Mouse (Mus musculus): ENCODE data around the gene Tlr7. TPM values are rescaled to one million over a fixed set of nuclear protein-coding genes. Genes with fewer than 3 reads are reported as not detected.
"Not testable (repeated sequence)": the region's sequence is repeated elsewhere in the genome, so short reads cannot be mapped to it uniquely, and the experiment has no call there.

Gene Tlr7
- 0.16 and 0.33 TPM in 2 replicates for polyA plus RNA-seq (2015; fragmentation: Nextera tagmentation; extraction: Ambion mirVana)

- WGBS = 84% methylated on average over 6 of the region's 6 CpGs
- Histone ChIP-seq H3K27ac (ENCODE audit: low read length) (no peak within 1 kb of the TSS), H3K36me3 (ENCODE audit: control insufficient read depth, insufficient read depth, low read length) (no peaks in the 10 kb centered on the region), H3K4me1 (ENCODE audit: control insufficient read depth, insufficient read depth, low read length) (no peaks in the 10 kb centered on the region), H3K27me3 (ENCODE audit: control insufficient read depth, insufficient read depth, low read depth, low read length) (peaks cover 5% of the 10 kb centered on the region; the same call in 1 of the 2 replicates), H3K9ac (ENCODE audit: low read depth, low read length) (no peak within 1 kb of the TSS), H3K4me3 (ENCODE audit: low read depth, low read length) (no peak within 1 kb of the TSS), H3K4me2 (ENCODE audit: low read length) (no peak within 1 kb of the TSS), H3K9me3 (replicated peaks; ENCODE audit: control insufficient read depth, low read length, poor library complexity, severe bottlenecking) (no peaks in the 10 kb centered on the region)
- no peak for ATAC-seq
Observed at GRCm38 (mm10) chrX:167330399-167330798, at the start of gene Tlr7. Gene Tlr7 (minus strand): TSS chrX:167330558.

GRCm38 (mm10) chrX:167380073-167380472, 49.7 kb upstream of the Tlr7 start:
- Histone ChIP-seq H3K4me1 (ENCODE audit: control insufficient read depth, insufficient read depth, low read length) (no peaks in the 10 kb centered on the region), H3K4me3 (ENCODE audit: low read depth, low read length) (no peak overlapping the region), H3K9ac (ENCODE audit: low read depth, low read length) (no peak overlapping the region), H3K27ac (ENCODE audit: low read length) (no peak overlapping the region), H3K4me2 (ENCODE audit: low read length) (no peak overlapping the region), H3K27me3 (ENCODE audit: control insufficient read depth, insufficient read depth, low read depth, low read length) (peaks cover 3% of the 10 kb centered on the region), H3K36me3 (ENCODE audit: control insufficient read depth, insufficient read depth, low read length) (no peaks in the 10 kb centered on the region), H3K9me3 (replicated peaks; ENCODE audit: control insufficient read depth, low read length, poor library complexity, severe bottlenecking) (no peaks in the 10 kb centered on the region)
- no peak for ATAC-seq
- WGBS = 52% methylated on average over 4 of the region's 4 CpGs

DNA sequence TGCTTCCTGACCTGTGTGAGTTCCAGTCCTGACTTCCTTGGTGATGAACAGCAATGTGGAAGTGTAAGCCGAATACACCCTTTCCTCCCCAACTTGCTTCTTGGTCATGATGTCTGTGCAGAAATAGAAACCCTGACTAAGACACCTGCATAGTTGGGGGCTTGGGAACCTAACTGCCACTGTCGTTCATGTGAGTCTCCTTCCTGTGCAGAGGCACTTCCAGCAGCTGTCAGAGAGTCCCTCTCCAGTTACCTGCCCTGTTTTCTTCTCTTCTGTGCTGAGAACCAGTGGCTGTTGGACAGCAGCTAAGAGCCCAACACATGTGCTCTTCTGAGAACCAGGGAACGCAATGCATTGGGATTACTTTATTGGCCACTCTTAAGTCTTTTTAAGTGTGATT, 30.9 kb upstream of the Tlr7 start:
- H3K4me1 ChIP-seq (ENCODE audit: control insufficient read depth, insufficient read depth, low read length); H3K36me3 ChIP-seq (ENCODE audit: control insufficient read depth, insufficient read depth, low read length); H3K4me2 ChIP-seq (ENCODE audit: low read length); H3K27me3 ChIP-seq (ENCODE audit: control insufficient read depth, insufficient read depth, low read depth, low read length); H3K9ac ChIP-seq (ENCODE audit: low read depth, low read length); H3K4me3 ChIP-seq (ENCODE audit: low read depth, low read length); ATAC-seq; H3K9me3 ChIP-seq (replicated peaks; ENCODE audit: control insufficient read depth, low read length, poor library complexity, severe bottlenecking); H3K27ac ChIP-seq (ENCODE audit: low read length): not testable (repeated sequence)
- WGBS = 91% methylated on average over 3 of the region's 3 CpGs

DNA sequence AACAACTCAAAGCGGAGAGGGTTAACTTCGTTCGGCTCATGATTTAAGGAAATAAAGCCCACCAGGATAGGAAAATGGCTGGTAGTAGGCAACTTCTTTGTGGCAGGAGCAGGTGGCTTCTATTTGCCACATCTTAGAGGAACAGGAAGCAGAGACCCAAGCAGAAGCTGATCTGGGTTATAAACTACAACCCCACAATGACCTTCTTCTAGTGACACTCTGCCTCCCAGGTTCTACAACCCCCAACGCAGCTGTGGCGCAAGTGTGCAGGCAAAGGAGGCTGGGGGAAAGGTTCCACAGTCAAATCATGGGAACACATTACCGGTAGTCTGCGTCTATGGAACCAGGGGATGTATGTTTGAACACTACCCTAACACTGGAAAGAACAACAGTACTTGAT, 29.3 kb upstream of the Tlr7 start:
- H3K4me2 ChIP-seq (ENCODE audit: low read length) = no peak overlapping the region
- H3K9ac ChIP-seq (ENCODE audit: low read depth, low read length) = no peak overlapping the region
- WGBS = 92% methylated on average over 7 of the region's 7 CpGs
- no peak overlapping the region for H3K4me3 ChIP-seq (ENCODE audit: low read depth, low read length)
- H3K27me3 ChIP-seq (ENCODE audit: control insufficient read depth, insufficient read depth, low read depth, low read length) = no peaks in the 10 kb centered on the region
- no peak for ATAC-seq
- H3K9me3 ChIP-seq (replicated peaks; ENCODE audit: control insufficient read depth, low read length, poor library complexity, severe bottlenecking) = no peaks in the 10 kb centered on the region
- no peak overlapping the region for H3K27ac ChIP-seq (ENCODE audit: low read length)
- no peaks in the 10 kb centered on the region for H3K4me1 ChIP-seq (ENCODE audit: control insufficient read depth, insufficient read depth, low read length)
- H3K36me3 ChIP-seq (ENCODE audit: control insufficient read depth, insufficient read depth, low read length) = no peaks in the 10 kb centered on the region; the same call in 1 of the 2 replicates

GRCm38 (mm10) chrX:167357415-167357814, 27.1 kb upstream of the Tlr7 start:
- Histone ChIP-seq H3K36me3 (ENCODE audit: control insufficient read depth, insufficient read depth, low read length) (no peaks in the 10 kb centered on the region; the same call in 1 of the 2 replicates), H3K27me3 (ENCODE audit: control insufficient read depth, insufficient read depth, low read depth, low read length) (no peaks in the 10 kb centered on the region), H3K4me1 (ENCODE audit: control insufficient read depth, insufficient read depth, low read length) (no peaks in the 10 kb centered on the region), H3K9ac (ENCODE audit: low read depth, low read length) (no peak overlapping the region), H3K4me2 (ENCODE audit: low read length) (no peak overlapping the region), H3K4me3 (ENCODE audit: low read depth, low read length) (no peak overlapping the region), H3K27ac (ENCODE audit: low read length) (no peak overlapping the region), H3K9me3 (replicated peaks; ENCODE audit: control insufficient read depth, low read length, poor library complexity, severe bottlenecking) (no peaks in the 10 kb centered on the region)
- ATAC-seq = no peak
- WGBS = 68% methylated on average over 2 of the region's 2 CpGs

GRCm38 (mm10) chrX:167355965-167356364, 25.6 kb upstream of the Tlr7 start:
- Histone ChIP-seq H3K27ac (ENCODE audit: low read length) (no peak overlapping the region), H3K36me3 (ENCODE audit: control insufficient read depth, insufficient read depth, low read length) (no peaks in the 10 kb centered on the region; the same call in 1 of the 2 replicates), H3K27me3 (ENCODE audit: control insufficient read depth, insufficient read depth, low read depth, low read length) (no peaks in the 10 kb centered on the region), H3K9me3 (replicated peaks; ENCODE audit: control insufficient read depth, low read length, poor library complexity, severe bottlenecking) (no peaks in the 10 kb centered on the region), H3K4me2 (ENCODE audit: low read length) (no peak overlapping the region), H3K9ac (ENCODE audit: low read depth, low read length) (no peak overlapping the region), H3K4me1 (ENCODE audit: control insufficient read depth, insufficient read depth, low read length) (no peaks in the 10 kb centered on the region), H3K4me3 (ENCODE audit: low read depth, low read length) (no peak overlapping the region)
- no peak for ATAC-seq
- WGBS = 93% methylated on average over 3 of the region's 3 CpGs

DNA sequence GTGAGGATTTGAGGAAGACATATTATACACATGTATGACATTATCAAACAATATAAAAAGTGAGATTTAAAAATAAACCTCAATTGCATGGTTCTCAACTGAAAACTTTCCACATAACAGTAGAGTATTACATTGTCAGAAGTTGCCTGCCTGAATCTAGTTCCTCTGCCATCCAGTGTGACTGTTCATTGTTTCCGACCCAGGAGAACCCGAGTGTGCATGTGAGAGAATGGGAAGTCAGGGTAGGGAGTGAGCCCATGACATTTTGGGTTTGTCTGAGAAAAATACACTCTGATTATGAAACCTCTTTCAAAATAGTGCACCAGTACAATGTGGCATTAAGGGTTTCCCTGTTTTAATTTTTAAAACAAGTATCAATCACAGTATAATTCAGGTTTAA, 23.3 kb upstream of the Tlr7 start:
- H3K27me3 ChIP-seq (ENCODE audit: control insufficient read depth, insufficient read depth, low read depth, low read length) = no peaks in the 10 kb centered on the region
- no peak overlapping the region for H3K27ac ChIP-seq (ENCODE audit: low read length)
- H3K4me2 ChIP-seq (ENCODE audit: low read length) = no peak overlapping the region
- H3K4me3 ChIP-seq (ENCODE audit: low read depth, low read length) = no peak overlapping the region
- no peaks in the 10 kb centered on the region for H3K36me3 ChIP-seq (ENCODE audit: control insufficient read depth, insufficient read depth, low read length)
- no peak overlapping the region for H3K9ac ChIP-seq (ENCODE audit: low read depth, low read length)
- 85% methylated on average over 2 of the region's 2 CpGs for WGBS
- H3K9me3 ChIP-seq (replicated peaks; ENCODE audit: control insufficient read depth, low read length, poor library complexity, severe bottlenecking) = no peaks in the 10 kb centered on the region
- no peak for ATAC-seq
- H3K4me1 ChIP-seq (ENCODE audit: control insufficient read depth, insufficient read depth, low read length) = no peaks in the 10 kb centered on the region

- Histone ChIP-seq H3K4me1 (ENCODE audit: control insufficient read depth, insufficient read depth, low read length) (no peaks in the 10 kb centered on the region), H3K4me3 (ENCODE audit: low read depth, low read length) (no peak overlapping the region), H3K27me3 (ENCODE audit: control insufficient read depth, insufficient read depth, low read depth, low read length) (no peaks in the 10 kb centered on the region), H3K4me2 (ENCODE audit: low read length) (no peak overlapping the region), H3K36me3 (ENCODE audit: control insufficient read depth, insufficient read depth, low read length) (no peaks in the 10 kb centered on the region), H3K9me3 (replicated peaks; ENCODE audit: control insufficient read depth, low read length, poor library complexity, severe bottlenecking) (no peaks in the 10 kb centered on the region), H3K27ac (ENCODE audit: low read length) (no peak overlapping the region), H3K9ac (ENCODE audit: low read depth, low read length) (no peak overlapping the region)
- no peak for ATAC-seq
- WGBS = 79% methylated on average over 1 of the region's 1 CpGs
Observed at GRCm38 (mm10) chrX:167346440-167346839, 16.1 kb upstream of the Tlr7 start.

- Histone ChIP-seq H3K4me2 (ENCODE audit: low read length) (no peak overlapping the region), H3K9ac (ENCODE audit: low read depth, low read length) (no peak overlapping the region), H3K27me3 (ENCODE audit: control insufficient read depth, insufficient read depth, low read depth, low read length) (0 out of 2 replicates have a peak, but pooled peaks cover 2% of the 10 kb centered on the region), H3K9me3 (replicated peaks; ENCODE audit: control insufficient read depth, low read length, poor library complexity, severe bottlenecking) (no peaks in the 10 kb centered on the region), H3K36me3 (ENCODE audit: control insufficient read depth, insufficient read depth, low read length) (no peaks in the 10 kb centered on the region), H3K4me1 (ENCODE audit: control insufficient read depth, insufficient read depth, low read length) (no peaks in the 10 kb centered on the region), H3K4me3 (ENCODE audit: low read depth, low read length) (no peak overlapping the region), H3K27ac (ENCODE audit: low read length) (no peak overlapping the region)
- 88% methylated on average over 1 of the region's 1 CpGs for WGBS
- ATAC-seq = no peak
Observed at GRCm38 (mm10) chrX:167344356-167344755, 14.0 kb upstream of the Tlr7 start.

Measured in midbrain, embryonic 16.5 days (tissue).